Mouse (Mus musculus) gastrocnemius, adult 2 months (tissue): ENCODE results near the gene Atic. TPM values are rescaled to one million over a fixed set of nuclear protein-coding genes. Genes with fewer than 3 reads are reported as not detected.
A peak's percentile ranks its signal among the peaks of the same experiment; 100 is the strongest.

ENCODE experiments used
- DNase-seq: peaks from one replicate; pipeline ENCODE4 v3.0.0; 2022
- H3K27ac ChIP-seq: fragments of 200-600 bp; 2 replicates; pipeline ENCODE4 v1.8.1; 2022; ENCODE audit warnings: mild to moderate bottlenecking
- H3K4me3 ChIP-seq: fragments of 200-600 bp; 2 replicates; pipeline ENCODE4 v1.8.1; 2022; ENCODE audit warnings: mild to moderate bottlenecking, moderate library complexity
- CTCF ChIP-seq: fragments of 200-600 bp; IDR thresholded peaks from 2 replicates; pipeline ENCODE4 v1.8.1; 2022; ENCODE audit warnings: antibody characterized with exemption, mild to moderate bottlenecking, moderate library complexity
- intact Hi-C: fragments of 180-260 bp; cut with DNase I; formaldehyde crosslinking; loops from one replicate; pipeline ENCODE4 v1.15.1; 2025
- total RNA-seq, 2 experiments: library from RNA; stranded (reverse); gene quantifications; 2 replicates each; pipeline ENCODE4 v1.2.3; 2021

The Atic gene
- total RNA-seq, 2 experiments from 2014 or later: 23.9 to 24.9 TPM

DNA sequence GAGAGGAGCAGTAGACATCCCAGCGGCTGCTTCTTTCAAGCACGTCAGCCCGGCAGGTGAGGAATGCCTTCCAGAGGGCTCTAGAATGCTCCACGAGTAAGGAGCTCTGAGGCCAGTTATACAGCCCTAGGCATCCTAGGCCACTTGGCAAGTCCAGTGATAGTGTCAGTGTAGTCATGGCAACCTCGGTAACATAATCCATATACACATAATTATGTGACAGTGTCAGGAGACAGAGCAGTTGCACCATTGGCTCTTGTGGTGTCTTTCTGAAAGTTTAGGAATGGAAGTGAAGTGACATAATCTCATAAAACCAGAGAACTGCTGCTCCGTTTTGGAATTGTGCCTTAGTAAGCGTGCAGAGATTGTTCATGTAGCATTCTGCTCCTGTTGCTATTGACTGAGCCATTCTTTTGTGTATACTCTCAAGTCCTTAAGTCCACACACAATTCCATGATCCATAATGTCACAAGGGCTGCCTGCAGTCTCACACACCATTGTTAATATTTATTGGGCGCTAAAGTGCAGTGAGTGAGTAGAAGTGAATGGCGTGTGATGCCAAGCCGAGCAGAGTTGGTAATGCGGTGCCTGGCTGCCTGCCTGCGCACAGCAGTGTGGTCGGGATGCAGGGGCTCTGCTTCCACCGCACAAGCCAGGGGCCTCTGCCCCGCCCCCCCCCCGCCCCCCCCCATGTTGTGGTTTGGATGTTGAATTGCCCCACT is 11.1 kb downstream of the Atic start:
- intact Hi-C loops: no loop called here
- no peak for TF ChIP-seq CTCF
- no peak overlapping the region for H3K4me3 ChIP-seq
- H3K27ac ChIP-seq: no peak overlapping the region
- DNase-seq: no peak

DNA sequence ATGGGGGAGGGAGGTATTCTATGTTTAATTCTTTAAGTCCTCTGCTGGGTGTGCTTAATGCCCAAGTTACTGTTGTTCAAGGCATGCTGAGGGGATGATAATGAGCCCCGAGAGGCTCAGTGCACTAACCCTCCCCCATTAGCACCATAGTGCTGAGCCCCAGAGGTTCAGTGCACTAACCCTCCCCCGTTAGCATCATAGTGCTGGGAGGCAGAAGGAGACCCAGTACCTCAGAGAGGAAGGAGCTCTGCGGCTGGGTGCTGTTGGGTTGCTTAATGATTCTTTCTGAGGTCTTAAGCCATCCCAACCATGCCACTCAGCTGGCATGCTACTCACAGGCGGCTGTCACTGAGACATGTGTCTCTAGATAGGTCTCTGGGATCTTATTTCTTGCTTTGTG is 13.2 kb downstream of the Atic start:
- H3K4me3 ChIP-seq: no peak overlapping the region
- intact Hi-C loops: no loop called here
- DNase-seq: no peak
- no peak for TF ChIP-seq CTCF
- H3K27ac ChIP-seq: no peak overlapping the region

DNA sequence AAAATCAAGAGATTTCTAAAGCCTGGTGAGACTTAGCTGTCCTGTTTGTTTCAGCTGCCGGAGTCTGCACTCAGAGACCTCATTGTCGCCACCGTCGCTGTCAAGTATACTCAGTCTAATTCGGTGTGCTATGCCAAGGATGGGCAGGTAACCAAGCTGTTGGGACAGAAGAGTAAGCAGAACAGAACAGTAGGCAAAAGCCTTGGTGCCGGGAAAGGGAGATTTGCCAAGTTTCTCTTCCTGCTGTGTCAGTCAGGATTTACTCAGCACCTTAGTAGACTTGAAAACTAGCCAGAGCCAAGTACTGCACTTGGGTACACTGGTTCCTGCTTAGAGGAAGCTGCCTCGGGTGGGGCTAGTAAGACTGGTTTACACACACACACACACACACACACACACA is 19.0 kb downstream of the Atic start:
- intact Hi-C loops: no loop called here
- DNase-seq: no peak
- no peak for TF ChIP-seq CTCF
- no peak overlapping the region for H3K4me3 ChIP-seq
- no peak overlapping the region for H3K27ac ChIP-seq

DNA sequence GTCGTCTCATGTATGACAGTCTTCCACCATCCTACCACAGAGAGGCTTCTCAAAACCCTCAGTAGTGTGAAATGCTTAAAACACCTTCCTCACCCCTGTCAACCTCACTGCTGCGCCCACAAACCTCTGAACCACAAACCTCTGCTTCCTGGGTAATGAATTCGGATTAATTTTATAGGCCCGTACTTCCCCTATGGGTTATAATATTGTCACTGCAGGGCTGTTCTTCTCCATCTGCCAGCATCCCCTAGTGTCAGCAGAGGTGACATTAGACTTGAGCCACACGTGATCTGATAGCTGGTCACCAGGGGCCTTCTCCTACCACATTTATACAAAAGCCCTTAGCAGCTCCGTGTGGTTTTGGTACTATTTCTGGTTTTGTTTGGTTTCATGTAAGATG is 19.9 kb downstream of the Atic start:
- intact Hi-C loops: no loop called here
- TF ChIP-seq CTCF: no peak
- no peak overlapping the region for H3K27ac ChIP-seq
- H3K4me3 ChIP-seq: no peak overlapping the region
- DNase-seq: no peak

DNA sequence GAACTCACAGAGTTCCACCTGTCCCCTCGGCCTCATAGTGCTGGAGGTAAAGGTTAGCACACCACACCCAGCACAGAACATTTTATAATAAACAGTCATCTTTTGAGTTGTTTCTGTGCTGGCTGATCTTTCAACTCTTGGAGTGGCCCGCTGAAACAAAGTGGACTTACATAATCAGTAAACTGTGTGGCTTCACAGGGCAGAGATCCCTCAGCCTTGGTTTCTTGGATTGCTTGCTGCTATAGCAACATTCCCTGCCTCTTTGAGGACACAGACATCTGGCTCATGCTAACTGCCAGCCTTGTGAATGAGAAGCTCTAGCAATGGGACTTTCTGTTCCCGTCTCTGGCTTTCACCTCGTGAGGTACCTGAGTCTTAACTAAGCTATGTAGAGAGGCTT is 22.6 kb downstream of the Atic start:
- intact Hi-C loops: no loop called here
- no peak overlapping the region for H3K4me3 ChIP-seq
- no peak for TF ChIP-seq CTCF
- H3K27ac ChIP-seq: no peak overlapping the region
- peak; percentile 34 for DNase-seq

DNA sequence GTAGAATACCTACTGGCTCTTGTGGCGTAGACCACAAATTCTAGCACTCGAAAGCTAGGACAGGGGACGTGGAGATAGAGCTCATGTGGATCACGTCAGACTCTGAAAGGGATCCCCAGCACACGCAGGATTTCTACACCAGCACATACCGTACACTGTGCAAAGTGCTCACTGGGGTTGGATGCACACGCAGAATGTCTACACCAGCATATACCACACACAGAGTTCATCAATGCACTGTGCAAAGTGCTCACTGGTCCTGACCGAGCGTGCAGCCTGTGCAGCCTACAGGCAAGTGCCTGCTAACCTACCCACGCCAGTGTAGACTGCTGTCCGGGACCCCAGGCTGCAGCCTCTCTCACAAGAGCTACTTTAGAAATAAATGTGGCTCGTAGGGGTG is 23.5 kb downstream of the Atic start:
- DNase-seq: no peak
- Histone ChIP-seq H3K4me3 (no peak overlapping the region), H3K27ac (no peak overlapping the region)
- TF ChIP-seq CTCF: no peak
- intact Hi-C loops: no loop called here

DNA sequence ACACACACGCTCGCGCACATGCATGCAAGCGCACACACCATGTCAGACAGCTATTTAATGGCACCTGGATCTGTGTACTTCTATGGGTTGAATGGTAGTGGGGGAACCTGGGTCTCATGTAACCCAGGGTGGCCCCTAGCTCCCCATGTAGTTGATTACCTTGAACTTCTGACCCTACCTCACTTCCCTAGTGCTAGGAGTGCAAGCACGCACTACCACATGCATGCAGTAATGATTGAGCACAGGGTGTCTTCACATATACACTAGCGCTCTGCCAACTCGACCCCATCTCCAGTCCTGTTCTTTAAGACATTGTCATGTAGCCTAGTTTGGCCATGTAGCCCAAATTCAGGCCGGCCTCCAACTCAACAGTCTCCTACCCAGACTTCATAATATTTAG is 26.4 kb downstream of the Atic start:
- TF ChIP-seq CTCF: no peak

DNA sequence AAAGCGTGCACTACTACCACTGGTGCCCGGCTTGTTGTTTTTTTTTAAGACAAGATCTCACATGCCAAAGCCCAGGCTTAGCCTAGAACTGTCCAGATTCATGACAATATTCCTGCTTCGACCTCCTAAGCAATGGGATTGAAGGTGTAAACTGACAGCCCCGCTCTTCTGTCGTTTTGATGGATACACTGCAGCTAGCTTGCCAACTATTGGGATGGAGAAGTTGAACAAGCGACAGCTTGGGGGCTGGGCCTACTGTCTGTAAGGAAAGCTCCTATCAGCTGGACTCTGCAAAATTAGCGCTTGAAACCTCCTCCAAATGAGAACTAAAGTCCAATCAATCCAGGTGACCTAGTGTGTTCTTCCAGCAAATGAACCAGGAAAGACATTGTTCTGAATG is 26.9 kb downstream of the Atic start:
- DNase-seq: no peak
- intact Hi-C loops: no loop called here
- Histone ChIP-seq H3K27ac (no peak overlapping the region), H3K4me3 (no peak overlapping the region)
- TF ChIP-seq CTCF: no peak

More for the DNA sequence above, 26.4 kb downstream of the Atic start:
- Histone ChIP-seq H3K27ac (no peak overlapping the region), H3K4me3 (no peak overlapping the region)
- intact Hi-C loops: no loop called here
- no peak for DNase-seq

DNA sequence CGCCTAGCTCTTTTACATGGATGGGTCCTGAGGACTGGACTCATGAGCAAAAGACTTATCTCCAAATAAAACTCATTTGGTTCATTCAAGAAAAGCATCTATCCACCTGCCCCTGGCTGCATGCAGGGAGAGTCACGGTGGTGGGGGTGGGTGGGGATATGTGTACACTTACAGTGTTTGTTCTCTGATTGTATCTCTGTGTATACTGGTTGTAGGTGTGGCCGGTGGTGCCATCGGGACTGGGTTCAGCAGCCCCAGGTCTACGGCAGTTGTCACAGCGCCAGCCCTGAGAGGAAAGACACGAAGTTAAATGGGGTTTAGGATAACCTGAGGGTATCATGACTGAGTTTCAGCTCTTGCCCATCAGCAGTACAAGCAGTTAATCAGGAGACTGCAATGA is 29.7 kb downstream of the Atic start:
- no peak for TF ChIP-seq CTCF
- intact Hi-C loops: no loop called here
- Histone ChIP-seq H3K27ac (no peak overlapping the region), H3K4me3 (no peak overlapping the region)
- no peak for DNase-seq

DNA sequence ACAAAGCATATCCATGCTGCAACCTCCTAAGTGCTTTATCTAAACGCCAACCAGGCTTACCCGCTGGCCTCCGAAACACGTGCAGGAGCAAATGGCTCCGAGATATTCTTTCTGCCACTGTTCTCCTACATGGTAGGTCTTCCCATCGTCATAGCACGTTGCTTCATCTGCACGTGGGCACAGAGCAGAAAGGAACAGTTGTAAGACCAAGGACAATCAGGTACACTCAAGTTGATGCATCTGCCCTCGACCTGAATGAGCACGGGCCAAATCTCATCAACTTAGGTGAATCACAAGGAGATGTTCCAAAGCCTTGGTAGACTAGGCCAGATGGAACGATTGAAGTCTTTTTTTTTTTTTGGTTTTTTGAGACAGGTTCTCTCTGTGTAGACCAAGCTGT is 33.1 kb downstream of the Atic start:
- Histone ChIP-seq H3K27ac (no peak overlapping the region), H3K4me3 (no peak overlapping the region)
- no peak for TF ChIP-seq CTCF
- DNase-seq: no peak
- intact Hi-C loops: no loop called here

DNA sequence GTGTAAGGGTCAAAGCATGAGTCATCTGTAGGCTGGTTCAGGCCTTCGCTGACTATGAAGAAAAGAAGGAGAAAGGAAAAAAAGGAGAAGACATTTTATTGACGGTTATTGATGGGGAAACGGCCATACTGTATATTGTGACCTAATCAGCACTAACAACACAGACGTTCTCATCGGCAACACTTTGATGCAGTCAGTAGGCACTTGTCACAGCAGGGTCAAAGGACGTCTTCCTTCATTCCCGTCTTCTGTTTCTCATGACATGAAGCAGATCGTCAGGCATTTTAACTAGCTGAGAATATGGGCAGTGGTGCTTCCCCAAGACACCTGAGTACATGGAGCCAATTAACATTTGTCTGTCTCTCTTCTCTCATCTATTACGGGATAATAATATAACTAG is 36.2 kb downstream of the Atic start:
- no peak for TF ChIP-seq CTCF
- no peak for DNase-seq
- intact Hi-C loops: no loop called here
- Histone ChIP-seq H3K4me3 (no peak overlapping the region), H3K27ac (no peak overlapping the region)

DNA sequence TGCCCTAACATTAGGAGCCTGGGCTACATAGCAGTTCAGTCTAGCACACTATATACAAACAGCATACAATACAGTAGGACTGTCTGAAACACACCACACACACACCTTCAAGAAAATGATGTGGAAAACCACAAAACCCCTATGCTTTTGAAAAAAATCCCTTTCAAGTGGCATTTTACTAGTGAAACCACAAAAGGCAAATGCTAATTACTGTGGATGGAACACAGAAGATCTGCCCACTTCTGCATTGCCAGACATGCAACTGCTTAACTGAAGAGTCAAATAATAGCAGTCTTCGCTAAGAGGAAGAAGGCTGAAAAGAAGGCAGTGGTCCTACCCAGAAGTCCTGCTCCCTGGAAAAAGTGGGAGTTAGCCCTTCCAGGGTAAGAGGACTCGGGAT is 37.3 kb downstream of the Atic start:
- H3K27ac ChIP-seq: no peak overlapping the region
- no peak for TF ChIP-seq CTCF
- intact Hi-C loops: no loop called here
- H3K4me3 ChIP-seq: no peak overlapping the region
- DNase-seq: no peak

DNA sequence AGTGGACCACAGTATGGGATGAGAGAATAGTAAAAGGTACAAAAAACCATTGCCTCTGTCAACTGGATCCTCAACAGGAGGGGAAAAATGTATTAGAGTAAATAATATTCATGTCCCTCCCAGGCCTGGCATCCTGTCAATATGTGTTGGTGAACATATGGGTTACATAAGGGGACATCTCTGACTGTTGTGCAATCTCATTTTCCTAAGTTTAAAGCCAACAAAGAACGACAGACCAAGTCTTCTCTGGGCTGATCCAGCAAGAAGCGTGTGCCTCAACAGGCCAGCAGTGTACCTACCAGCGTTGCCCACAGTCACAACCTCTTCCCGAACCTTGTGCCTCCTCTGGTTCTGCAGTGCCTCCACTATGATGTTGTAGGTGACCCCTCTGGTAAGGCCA is 38.4 kb downstream of the Atic start:
- intact Hi-C loops: no loop called here
- no peak for TF ChIP-seq CTCF
- no peak for DNase-seq
- H3K4me3 ChIP-seq: no peak overlapping the region
- H3K27ac ChIP-seq: no peak overlapping the region

DNA sequence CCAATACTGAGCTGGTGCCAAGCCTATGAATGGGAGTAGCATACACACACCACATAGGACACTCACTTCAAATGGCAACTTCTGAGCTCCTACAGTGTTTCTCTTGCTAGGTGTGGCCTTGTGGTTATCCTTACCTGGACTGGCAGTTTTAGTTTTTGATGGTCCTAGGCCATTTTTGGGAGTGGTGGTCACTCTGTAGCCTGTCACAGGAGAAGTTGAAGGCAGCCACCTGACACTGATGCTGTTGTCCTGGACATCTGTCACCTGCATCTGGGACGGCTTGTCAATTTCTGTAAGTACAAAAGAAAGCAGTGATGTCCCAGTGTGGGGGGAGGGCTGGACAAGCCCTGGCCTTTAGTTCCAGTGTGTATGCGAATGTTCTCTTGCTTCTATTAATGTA is 48.8 kb downstream of the Atic start:
- TF ChIP-seq CTCF: no peak
- Histone ChIP-seq H3K4me3 (no peak overlapping the region), H3K27ac (no peak overlapping the region)
- intact Hi-C loops: no loop called here
- DNase-seq: no peak
